Mouse (Mus musculus) heart, postnatal 0 days (tissue): ENCODE results near the gene Bcam.

ENCODE experiments used
- CTCF ChIP-seq: IDR thresholded peaks from 2 replicates; pipeline ENCODE4 v1.5.1; 2016; ENCODE audit warnings: antibody characterized with exemption, control low read depth, low read depth
- EP300 ChIP-seq: IDR thresholded peaks from 2 replicates; pipeline ENCODE4 v1.6.1; 2016; ENCODE audit warnings: antibody characterized with exemption, low read depth

GRCm38 (mm10) chr7:19802995-19803394 is 32.2 kb upstream of the Bcam start:
- TF ChIP-seq CTCF = peak; percentile 95
- TF ChIP-seq EP300 = no peak
